Mouse (Mus musculus) liver, embryonic 16.5 days (tissue): ENCODE data around the gene Odf3l2. TPM values are rescaled to one million over a fixed set of nuclear protein-coding genes. Genes with fewer than 3 reads are reported as not detected.

Source experiments
- ATAC-seq: fragments of 200-750 bp; cut with Nextera tagmentation; 2 replicates; pipeline ENCODE4 v1.8.0; 2017; ENCODE audit warnings: low read depth, mild to moderate bottlenecking, moderate number of reproducible peaks, moderate library complexity
- H3K27ac ChIP-seq: fragments of 300-500 bp; sonication (generic); 2 replicates; pipeline ENCODE4 v1.5.1; 2014; ENCODE audit warnings: mild to moderate bottlenecking, low read length
- H3K27me3 ChIP-seq: fragments of 300-500 bp; sonication (generic); 2 replicates; pipeline ENCODE4 v1.6.1; 2014; ENCODE audit warnings: low read depth, low read length, mixed read lengths; ENCODE audit not compliant: control insufficient read depth, insufficient read depth
- H3K36me3 ChIP-seq: fragments of 300-500 bp; sonication (generic); 2 replicates; pipeline ENCODE4 v1.6.1; 2014; ENCODE audit warnings: mild to moderate bottlenecking; ENCODE audit not compliant: control insufficient read depth, insufficient read depth
- H3K4me1 ChIP-seq: fragments of 300-500 bp; sonication (generic); 2 replicates; pipeline ENCODE4 v1.6.1; 2014; ENCODE audit warnings: low read depth, low read length, mixed read lengths; ENCODE audit not compliant: control insufficient read depth
- H3K4me2 ChIP-seq: fragments of 300-500 bp; sonication (generic); 2 replicates; pipeline ENCODE4 v1.6.1; 2014; ENCODE audit warnings: low read depth, low read length, mixed read lengths
- H3K4me3 ChIP-seq: fragments of 300-500 bp; sonication (generic); 2 replicates; pipeline ENCODE4 v1.5.1; 2014; ENCODE audit warnings: low read depth, mild to moderate bottlenecking, low read length
- H3K9ac ChIP-seq: fragments of 300-500 bp; sonication (generic); 2 replicates; pipeline ENCODE4 v1.6.1; 2014; ENCODE audit warnings: low read depth, low read length
- H3K9me3 ChIP-seq: fragments of 300-500 bp; sonication (generic); replicated peaks from 2 replicates; pipeline ENCODE4 v1.6.1; 2016; ENCODE audit warnings: low read length; ENCODE audit not compliant: control insufficient read depth
- WGBS: fragments of 180-500 bp; shearing (Covaris S2); extraction: QIAGEN DNeasy Blood & Tissue Kit; methylation state at CpG from one replicate; pipeline ENCODE4 v1.1.7; 2014; ENCODE audit not compliant: insufficient replicate concordance; 5-methylcytosine and 5-hydroxymethylcytosine counted together
- polyA plus RNA-seq: library from polyadenylated mRNA; unstranded; fragments of >200 nt; fragmentation: Nextera tagmentation; extraction: Ambion mirVana; gene quantifications from 2 replicates; pipeline ENCODE4 v1.2.1, GENCODE M21; 2015

Odf3l2 gene
- polyA plus RNA-seq, 1 experiment from 2014 or later: not detected

GRCm38 (mm10) chr10:79597051-79597935 lies 48.2 kb downstream of the Odf3l2 start:
- Histone ChIP-seq H3K4me2 (no peak overlapping the region), H3K27ac (no peak overlapping the region), H3K9me3 (no peaks in the 10 kb centered on the region), H3K36me3 (no peaks in the 10 kb centered on the region), H3K4me1 (no peaks in the 10 kb centered on the region; the same call in 1 of the 2 replicates), H3K4me3 (no peak overlapping the region), H3K27me3 (no peaks in the 10 kb centered on the region), H3K9ac (no peak overlapping the region)
- ATAC-seq: no peak
- WGBS: 25% methylated on average over 13 of the region's 13 CpGs

- Histone ChIP-seq H3K27ac (no peak overlapping the region), H3K4me1 (no peaks in the 10 kb centered on the region; the same call in 1 of the 2 replicates), H3K4me2 (no peak overlapping the region), H3K4me3 (no peak overlapping the region), H3K36me3 (no peaks in the 10 kb centered on the region), H3K9me3 (no peaks in the 10 kb centered on the region), H3K9ac (no peak overlapping the region), H3K27me3 (no peaks in the 10 kb centered on the region)
- WGBS: 44% methylated on average over 8 of the region's 8 CpGs
- ATAC-seq: peak; percentile 63; the same call in 1 of the 2 replicates
Measured at GRCm38 (mm10) chr10:79595590-79595929, 50.0 kb downstream of the Odf3l2 start.

- H3K4me1 ChIP-seq: no peaks in the 10 kb centered on the region; the same call in 1 of the 2 replicates
- H3K27ac ChIP-seq: no peak overlapping the region
- peak; percentile 53; the same call in 1 of the 2 replicates for ATAC-seq
- no peaks in the 10 kb centered on the region for H3K9me3 ChIP-seq
- no peaks in the 10 kb centered on the region for H3K27me3 ChIP-seq
- no peak overlapping the region for H3K9ac ChIP-seq
- no peaks in the 10 kb centered on the region for H3K36me3 ChIP-seq
- 15% methylated on average over 17 of the region's 17 CpGs for whole genome bisulfite sequencing
- H3K4me2 ChIP-seq: no peak overlapping the region
- H3K4me3 ChIP-seq: no peak overlapping the region
Measured at GRCm38 (mm10) chr10:79594872-79595589, 50.5 kb downstream of the Odf3l2 start.

GRCm38 (mm10) chr10:79594111-79594510 lies 51.4 kb downstream of the Odf3l2 start:
- H3K27ac ChIP-seq: no peak overlapping the region
- WGBS: 24% methylated on average over 6 of the region's 6 CpGs
- H3K9me3 ChIP-seq: no peaks in the 10 kb centered on the region
- no peak overlapping the region for H3K4me3 ChIP-seq
- H3K36me3 ChIP-seq: no peaks in the 10 kb centered on the region
- no peaks in the 10 kb centered on the region for H3K27me3 ChIP-seq
- no peak overlapping the region for H3K4me2 ChIP-seq
- no peak for ATAC-seq
- H3K9ac ChIP-seq: no peak overlapping the region
- no peaks in the 10 kb centered on the region; the same call in 1 of the 2 replicates for H3K4me1 ChIP-seq

- Histone ChIP-seq H3K9ac (no peak overlapping the region), H3K4me3 (no peak overlapping the region), H3K27me3 (no peaks in the 10 kb centered on the region), H3K9me3 (no peaks in the 10 kb centered on the region), H3K27ac (no peak overlapping the region), H3K4me1 (no peaks in the 10 kb centered on the region; the same call in 1 of the 2 replicates), H3K4me2 (no peak overlapping the region), H3K36me3 (no peaks in the 10 kb centered on the region)
- 56% methylated on average over 1 of the region's 1 CpGs for WGBS
- ATAC-seq: no peak
Measured at GRCm38 (mm10) chr10:79590702-79591101, 54.8 kb downstream of the Odf3l2 start.

Other genes starting within 250 kb of the Odf3l2 start
- gene Vmn2r83, start 177.0 kb downstream of the Odf3l2 start, polyA plus RNA-seq: not detected in 2 replicates
- 24.2 and 26.0 TPM in 2 replicates for gene Plpp2, start 111.9 kb downstream of the Odf3l2 start, polyA plus RNA-seq
- gene Mier2, start 90.5 kb downstream of the Odf3l2 start, polyA plus RNA-seq: 10.6 and 11.6 TPM in 2 replicates
- gene Theg, start 58.4 kb downstream of the Odf3l2 start, polyA plus RNA-seq: not detected in 2 replicates
- gene C2cd4c, start 31.7 kb downstream of the Odf3l2 start, polyA plus RNA-seq: not detected in 2 replicates
- gene Shc2, start 7.8 kb downstream of the Odf3l2 start, polyA plus RNA-seq: 0.06 and 0.08 TPM in 2 replicates
- 0.16 and 0.24 TPM in 2 replicates for gene Madcam1, start 18.8 kb upstream of the Odf3l2 start, polyA plus RNA-seq
- 19.3 and 19.4 TPM in 2 replicates for gene Tpgs1, start 23.6 kb upstream of the Odf3l2 start, polyA plus RNA-seq
- 80.5 and 81.5 TPM in 2 replicates for gene Cdc34, start 36.5 kb upstream of the Odf3l2 start, polyA plus RNA-seq
- gene Gzmm, start 43.3 kb upstream of the Odf3l2 start, polyA plus RNA-seq: 0.15 and 0.22 TPM in 2 replicates
- 924 and 947 TPM in 2 replicates for gene Bsg, start 58.8 kb upstream of the Odf3l2 start, polyA plus RNA-seq
- not detected in 2 replicates for gene Hcn2, start 70.9 kb upstream of the Odf3l2 start, polyA plus RNA-seq
- 13.4 and 14.4 TPM in 2 replicates for gene Polrmt, start 100.8 kb upstream of the Odf3l2 start, polyA plus RNA-seq
- not detected in 2 replicates for gene Fgf22, start 109.3 kb upstream of the Odf3l2 start, polyA plus RNA-seq
- gene Rnf126, start 121.2 kb upstream of the Odf3l2 start, polyA plus RNA-seq: 17.4 and 26.2 TPM in 2 replicates
- gene Fstl3, start 131.5 kb upstream of the Odf3l2 start, polyA plus RNA-seq: 1.0 TPM in 2 replicates
- gene Prss57, start 145.2 kb upstream of the Odf3l2 start, polyA plus RNA-seq: 6.3 and 7.1 TPM in 2 replicates
- gene Palm, start 147.8 kb upstream of the Odf3l2 start, polyA plus RNA-seq: 7.9 and 8.0 TPM in 2 replicates
- 0.43 and 1.4 TPM in 2 replicates for gene Misp, start 175.3 kb upstream of the Odf3l2 start, polyA plus RNA-seq
- gene Ptbp1, start 208.7 kb upstream of the Odf3l2 start, polyA plus RNA-seq: 112 and 124 TPM in 2 replicates
- 96.8 and 106 TPM in 2 replicates for gene Prtn3, start 228.7 kb upstream of the Odf3l2 start, polyA plus RNA-seq
- gene Plppr3, start 228.9 kb upstream of the Odf3l2 start, polyA plus RNA-seq: 4.8 and 5.1 TPM in 2 replicates
- 204 and 208 TPM in 2 replicates for gene Elane, start 240.5 kb upstream of the Odf3l2 start, polyA plus RNA-seq
- not detected in 2 replicates for gene Cfd, start 245.1 kb upstream of the Odf3l2 start, polyA plus RNA-seq